Mouse (Mus musculus): ENCODE measurements around the gene LTO1. TPM values are rescaled to one million over a fixed set of nuclear protein-coding genes. Genes with fewer than 3 reads are reported as not detected.

Gene LTO1
- polyA plus RNA-seq, 1 experiment from 2014 or later, result 35.9 TPM

- no peaks in the 10 kb centered on the region for H3K27me3 ChIP-seq
- ATAC-seq (no peak), DNase-seq (ENCODE audit: low read depth, low spot score) (no peak)
- CTCF ChIA-PET, result interaction anchor here (1.3 to 1.8 kb wide), 3 partner anchors 9 to 324 kb away, joined by 4 to 7 read pairs (median 6); no protein-coding TSS in a partner anchor
- POLR2A ChIA-PET, result no interaction called here
- TF ChIP-seq CTCF (IDR thresholded peaks at IDR 0.05), result peak; percentile 35
- in situ Hi-C loops (cut with MboI; ENCODE audit: low pct_unique_long_range_greater_than_20kb), result no loop called here
Measured at GRCm38 (mm10) chr7:144907793-144908192, 7.1 kb upstream of the LTO1 start.

GRCm38 (mm10) chr7:144908705-144909104, 6.2 kb upstream of the LTO1 start:
- no peak for TF ChIP-seq CTCF (IDR thresholded peaks at IDR 0.05)
- in situ Hi-C loops (cut with MboI; ENCODE audit: low pct_unique_long_range_greater_than_20kb), result no loop called here
- ATAC-seq (no peak), DNase-seq (ENCODE audit: low read depth, low spot score) (no peak)
- POLR2A ChIA-PET, result no interaction called here
- CTCF ChIA-PET, result no interaction called here
- no peaks in the 10 kb centered on the region for H3K27me3 ChIP-seq

GRCm38 (mm10) chr7:144911121-144911520, 3.8 kb upstream of the LTO1 start:
- H3K27me3 ChIP-seq, result no peaks in the 10 kb centered on the region
- ChIA-PET POLR2A (no interaction called here), CTCF (no interaction called here)
- no peak for TF ChIP-seq CTCF (IDR thresholded peaks at IDR 0.05)
- DNase-seq (ENCODE audit: low read depth, low spot score) (no peak), ATAC-seq (no peak)
- in situ Hi-C loops (cut with MboI; ENCODE audit: low pct_unique_long_range_greater_than_20kb), result no loop called here

- in situ Hi-C loops (cut with MboI; ENCODE audit: low pct_unique_long_range_greater_than_20kb), result no loop called here
- no peak for DNase-seq (ENCODE audit: low read depth, low spot score)
- POLR2A ChIA-PET, result no interaction called here
- no peaks in the 10 kb centered on the region for H3K27me3 ChIP-seq
- no peak for ATAC-seq
- no peak for TF ChIP-seq CTCF (IDR thresholded peaks at IDR 0.05)
- CTCF ChIA-PET, result no interaction called here
Measured at GRCm38 (mm10) chr7:144912897-144913296, 2.0 kb upstream of the LTO1 start.

- DNase-seq (ENCODE audit: low read depth, low spot score), result no peak
- ChIA-PET POLR2A (no interaction called here), CTCF (no interaction called here)
- in situ Hi-C loops (cut with MboI; ENCODE audit: low pct_unique_long_range_greater_than_20kb), result no loop called here
- no peak for TF ChIP-seq CTCF (IDR thresholded peaks at IDR 0.05)
- no peaks in the 10 kb centered on the region for H3K27me3 ChIP-seq
- ATAC-seq, result peak; percentile 72
Measured at GRCm38 (mm10) chr7:144914296-144914947, 478 bp upstream of the LTO1 start.

GRCm38 (mm10) chr7:144918823-144919222, 3.9 kb downstream of the LTO1 start:
- ChIA-PET POLR2A (no interaction called here), CTCF (interaction anchor here (1.0 to 1.6 kb wide), 3 partner anchors 9 to 17 kb away, joined by 3 to 7 read pairs (median 3); no protein-coding TSS in a partner anchor)
- DNase-seq (ENCODE audit: low read depth, low spot score) (no peak), ATAC-seq (no peak)
- H3K27me3 ChIP-seq, result no peaks in the 10 kb centered on the region
- no peak for TF ChIP-seq CTCF (IDR thresholded peaks at IDR 0.05)
- in situ Hi-C loops (cut with MboI; ENCODE audit: low pct_unique_long_range_greater_than_20kb), result no loop called here

- in situ Hi-C loops (cut with MboI; ENCODE audit: low pct_unique_long_range_greater_than_20kb), result no loop called here
- ATAC-seq, result no peak
- POLR2A ChIA-PET, result interaction anchor here (1.0 kb wide), 1 partner anchor 314 kb away, joined by 3 read pairs; no protein-coding TSS in a partner anchor
- DNase-seq (ENCODE audit: low read depth, low spot score), result no peak
- CTCF ChIA-PET, result interaction anchor here (1.0 to 1.5 kb wide), 2 partner anchors 9 to 10 kb away, joined by 3 to 11 read pairs; no protein-coding TSS in a partner anchor
- no peak for TF ChIP-seq CTCF (IDR thresholded peaks at IDR 0.05)
- no peaks in the 10 kb centered on the region for H3K27me3 ChIP-seq
Measured at GRCm38 (mm10) chr7:144927591-144927990, 12.7 kb downstream of the LTO1 start.

- DNase-seq (ENCODE audit: low read depth, low spot score) (no peak), ATAC-seq (no peak)
- POLR2A ChIA-PET, result interaction anchor here (1.0 to 1.2 kb wide), 2 partner anchors 13 to 314 kb away, joined by 3 to 5 read pairs; no protein-coding TSS in a partner anchor
- in situ Hi-C loops (cut with MboI; ENCODE audit: low pct_unique_long_range_greater_than_20kb), result no loop called here
- CTCF ChIA-PET, result interaction anchor here (1.0 to 1.5 kb wide), 2 partner anchors 9 kb away, joined by 3 to 11 read pairs; no protein-coding TSS in a partner anchor
- H3K27me3 ChIP-seq, result no peaks in the 10 kb centered on the region
- TF ChIP-seq CTCF (IDR thresholded peaks at IDR 0.05), result no peak
Measured at GRCm38 (mm10) chr7:144928009-144928888, 13.3 kb downstream of the LTO1 start.

GRCm38 (mm10) chr7:144928889-144929210, 13.9 kb downstream of the LTO1 start:
- no peaks in the 10 kb centered on the region for H3K27me3 ChIP-seq
- TF ChIP-seq CTCF (IDR thresholded peaks at IDR 0.05), result no peak
- POLR2A ChIA-PET, result interaction anchor here (1.2 kb wide), 1 partner anchor 13 kb away, joined by 5 read pairs; no protein-coding TSS in a partner anchor
- ATAC-seq (peak; percentile 5), DNase-seq (ENCODE audit: low read depth, low spot score) (no peak)
- CTCF ChIA-PET, result interaction anchor here (1.5 kb wide), 1 partner anchor 9 kb away, joined by 11 read pairs; no protein-coding TSS in a partner anchor
- in situ Hi-C loops (cut with MboI; ENCODE audit: low pct_unique_long_range_greater_than_20kb), result no loop called here

GRCm38 (mm10) chr7:144929506-144929905, 14.6 kb downstream of the LTO1 start:
- ChIA-PET CTCF (interaction anchor here (1.2 kb wide), 1 partner anchor 313 kb away, joined by 4 read pairs; no protein-coding TSS in a partner anchor), POLR2A (interaction anchor here (1.2 kb wide), 1 partner anchor 14 kb away, joined by 5 read pairs; no protein-coding TSS in a partner anchor)
- ATAC-seq (no peak), DNase-seq (ENCODE audit: low read depth, low spot score) (no peak)
- in situ Hi-C loops (cut with MboI; ENCODE audit: low pct_unique_long_range_greater_than_20kb), result no loop called here
- no peak for TF ChIP-seq CTCF (IDR thresholded peaks at IDR 0.05)
- H3K27me3 ChIP-seq, result no peaks in the 10 kb centered on the region

Measured in Patski (cell line).